Mouse (Mus musculus): Measurements from ENCODE around the gene Ganab.
"Not testable (repeated sequence)": the region's sequence is repeated elsewhere in the genome, so short reads cannot be mapped to it uniquely, and the experiment has no call there.

The Ganab gene

DNA sequence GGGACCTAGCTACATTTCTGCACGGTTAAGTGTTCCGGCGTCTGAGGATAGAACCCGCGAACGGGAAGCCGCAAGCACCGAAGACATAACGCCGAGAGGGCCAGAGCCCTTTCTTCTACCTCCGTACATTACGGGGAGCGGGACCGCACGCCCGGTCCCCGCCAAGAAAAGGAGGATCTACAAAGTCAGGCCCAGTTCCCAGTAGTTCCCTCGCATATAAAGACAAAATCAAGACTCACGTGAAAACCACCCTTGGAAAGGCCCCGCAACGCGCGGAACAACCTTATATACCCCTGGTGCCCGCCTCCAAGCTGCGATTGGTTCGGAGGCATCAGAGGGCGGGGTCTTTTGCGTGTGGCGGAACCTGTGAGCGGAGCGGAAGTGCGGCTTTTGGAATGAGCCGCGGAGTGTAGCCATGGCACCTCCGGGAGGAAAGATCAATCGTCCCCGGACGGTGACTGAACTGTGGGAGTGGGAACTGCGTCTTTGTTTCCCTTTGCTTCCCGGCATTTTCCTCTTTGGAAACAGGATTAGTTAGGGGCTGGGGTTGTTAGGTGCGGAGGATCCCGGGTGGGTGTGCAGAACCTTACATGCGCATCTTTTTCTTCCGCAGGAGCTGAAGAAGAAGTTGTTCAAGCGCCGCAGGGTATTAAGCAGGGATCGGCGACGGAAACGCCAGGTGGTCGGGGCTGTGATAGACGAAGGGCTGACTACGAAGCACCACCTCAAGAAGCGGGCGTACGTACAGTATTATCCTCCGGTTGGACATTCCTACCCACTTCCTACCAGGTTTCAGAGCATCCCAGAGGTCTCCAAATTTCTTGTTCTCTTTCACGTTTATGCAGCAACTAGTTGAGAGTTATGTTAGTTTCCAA, 9.1 kb upstream of the Ganab start, which contains the start of the genes 1810009A15Rik and Gm49416:
Gene 1810009A15Rik (plus strand): TSS at position 343 of the 875 bp plus-strand sequence.
Gene Gm49416 (plus strand): TSS at position 416 of the 875 bp plus-strand sequence.
- peak; percentile 96 to 97 for DNase-seq (ENCODE audit: low spot score in 2 of 2)

DNA sequence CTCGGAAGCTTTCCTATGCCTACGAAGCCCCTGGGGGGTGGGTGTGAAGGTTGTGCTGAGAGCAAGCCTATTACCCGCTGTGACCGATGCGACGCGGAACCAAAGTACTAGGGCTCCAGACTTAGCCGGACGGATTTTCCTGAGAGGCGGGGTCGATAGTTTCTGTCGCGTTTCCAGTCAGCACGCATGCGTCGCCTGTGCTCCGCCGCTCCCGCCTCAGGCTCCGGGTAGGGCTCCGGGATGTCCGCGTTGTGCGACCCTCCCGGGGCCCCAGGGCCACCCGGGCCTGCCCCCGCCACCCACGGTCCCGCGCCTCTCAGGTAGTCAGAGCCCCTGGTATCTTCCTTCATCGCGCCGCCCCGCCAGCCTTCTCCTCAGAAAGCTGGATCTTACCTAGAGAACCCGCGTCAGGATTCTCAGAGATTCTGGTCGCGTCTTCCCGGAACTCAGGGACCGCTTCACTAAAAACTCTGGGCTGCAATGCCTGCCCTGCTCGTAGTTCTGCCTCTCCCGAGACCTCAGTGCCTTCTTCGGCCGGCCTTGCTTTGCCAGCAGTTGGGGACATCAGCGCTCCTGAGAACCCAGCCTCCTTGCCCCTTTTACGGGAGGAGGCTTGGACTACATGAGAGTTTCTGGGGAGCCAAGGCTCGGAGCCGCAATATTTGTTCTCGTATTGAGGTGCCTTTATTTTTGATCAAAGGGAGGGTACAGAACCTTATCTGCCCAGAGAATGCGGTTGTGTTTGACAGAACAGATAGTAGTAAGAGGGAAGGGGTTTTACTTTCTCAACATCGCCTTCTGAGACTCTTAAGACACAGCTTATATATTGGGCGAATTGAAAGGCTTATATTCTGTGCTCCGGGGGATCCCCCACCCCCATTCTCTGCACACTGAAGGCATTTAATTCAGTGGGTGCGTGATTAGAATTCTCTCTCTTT, 4.8 kb upstream of the Ganab start, which contains the start of gene Ints5:
Gene Ints5 (plus strand): TSS at position 177 of the 938 bp plus-strand sequence.
- peak; percentile 86 to 94 for DNase-seq (ENCODE audit: low spot score in 2 of 2)

DNA sequence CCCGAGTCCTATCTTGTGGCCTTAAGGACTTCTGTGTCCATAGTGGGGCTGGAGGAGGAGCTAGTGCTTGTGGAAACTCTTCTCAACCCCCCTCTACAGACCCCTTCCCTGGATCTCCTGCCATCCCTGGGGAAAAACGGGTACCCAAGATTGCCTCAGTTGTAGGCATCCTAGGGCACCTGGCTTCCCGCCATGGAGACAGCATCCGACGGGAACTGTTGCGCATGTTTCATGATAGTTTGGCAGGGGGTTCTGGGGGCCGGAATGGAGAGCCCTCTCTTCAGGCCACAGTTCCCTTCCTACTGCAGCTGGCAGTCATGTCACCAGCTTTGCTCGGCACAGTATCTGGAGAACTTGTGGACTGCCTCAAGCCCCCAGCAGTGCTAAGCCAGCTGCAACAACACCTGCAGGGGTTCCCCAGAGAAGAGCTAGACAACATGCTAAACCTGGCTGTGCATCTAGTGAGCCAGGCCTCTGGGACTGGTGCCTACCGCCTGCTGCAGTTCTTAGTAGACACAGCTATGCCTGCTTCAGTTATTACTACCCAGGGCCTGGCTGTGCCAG, 2.4 kb upstream of the Ganab start:
- no peak for DNase-seq (ENCODE audit: low spot score in 2 of 2)

DNA sequence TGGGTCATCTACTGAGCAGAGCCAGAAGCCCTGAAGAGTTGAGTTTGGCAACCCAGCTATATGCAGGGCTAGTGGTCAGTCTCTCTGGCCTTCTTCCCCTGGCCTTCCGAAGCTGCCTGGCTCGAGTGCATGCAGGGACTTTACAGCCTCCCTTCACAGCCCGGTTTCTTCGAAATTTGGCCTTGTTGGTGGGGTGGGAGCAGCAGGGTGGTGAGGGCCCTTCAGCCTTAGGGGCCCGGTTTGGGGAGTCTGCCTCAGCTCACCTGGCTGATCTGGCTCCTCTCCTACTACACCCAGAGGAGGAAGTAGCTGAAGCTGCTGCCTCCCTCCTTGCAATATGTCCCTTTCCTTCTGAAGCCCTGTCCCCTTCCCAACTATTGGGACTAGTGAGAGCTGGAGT, 1.6 kb upstream of the Ganab start:
- not testable (repeated sequence) for DNase-seq (ENCODE audit: low spot score in 2 of 2)

DNA sequence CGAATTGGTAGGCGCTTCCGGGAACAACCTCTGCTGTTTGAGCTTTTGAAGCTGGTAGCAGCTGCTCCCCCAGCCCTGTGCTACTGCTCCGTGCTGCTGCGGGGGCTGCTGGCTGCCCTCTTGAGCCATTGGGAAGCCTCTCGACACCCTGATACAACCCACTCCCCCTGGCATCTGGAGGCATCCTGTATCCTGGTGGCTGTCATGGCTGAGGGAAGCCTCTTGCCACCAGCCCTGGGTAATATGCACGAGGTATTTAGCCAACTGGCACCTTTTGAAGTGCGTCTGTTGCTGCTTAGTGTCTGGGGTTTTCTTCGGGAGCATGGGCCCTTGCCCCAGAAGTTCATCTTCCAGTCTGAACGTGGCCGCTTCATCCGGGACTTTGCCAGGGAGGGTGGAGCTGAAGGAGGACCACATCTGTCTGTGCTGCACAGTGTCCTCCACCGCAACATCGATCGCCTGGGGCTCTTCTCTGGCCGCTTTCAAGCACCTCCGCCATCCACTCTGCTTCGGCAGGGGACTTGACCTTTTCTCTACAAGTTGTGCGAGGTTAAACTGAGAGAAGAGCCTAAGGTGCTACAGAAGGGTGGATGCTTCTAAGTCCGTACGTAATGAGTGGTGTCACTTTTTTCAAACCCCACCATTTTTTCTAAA, 533 bp upstream of the Ganab start:
- DNase-seq (ENCODE audit: low spot score in 2 of 2), result peak in 1 of 2 experiments; percentile 70

DNA sequence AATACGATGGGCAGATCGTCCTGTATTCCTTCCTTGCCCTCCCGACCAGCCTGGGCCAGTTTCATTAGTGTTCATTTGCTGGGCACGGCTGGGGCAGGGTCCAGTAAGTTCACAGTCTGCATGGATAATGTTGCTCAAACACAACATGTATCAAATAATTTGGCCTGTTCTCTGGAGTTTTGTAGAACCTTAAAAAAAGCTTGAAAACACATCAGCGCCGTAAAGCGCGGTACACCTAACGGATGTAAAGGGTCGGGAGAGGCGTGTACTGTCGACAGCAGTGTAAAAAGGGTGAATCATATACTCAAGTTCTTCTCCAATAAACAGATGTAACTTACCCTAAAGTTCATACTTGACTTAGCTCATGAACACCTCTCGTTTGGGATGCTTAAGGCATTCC, 705 bp downstream of the Ganab start:
- DNase-seq (ENCODE audit: low spot score in 2 of 2), result no peak

DNA sequence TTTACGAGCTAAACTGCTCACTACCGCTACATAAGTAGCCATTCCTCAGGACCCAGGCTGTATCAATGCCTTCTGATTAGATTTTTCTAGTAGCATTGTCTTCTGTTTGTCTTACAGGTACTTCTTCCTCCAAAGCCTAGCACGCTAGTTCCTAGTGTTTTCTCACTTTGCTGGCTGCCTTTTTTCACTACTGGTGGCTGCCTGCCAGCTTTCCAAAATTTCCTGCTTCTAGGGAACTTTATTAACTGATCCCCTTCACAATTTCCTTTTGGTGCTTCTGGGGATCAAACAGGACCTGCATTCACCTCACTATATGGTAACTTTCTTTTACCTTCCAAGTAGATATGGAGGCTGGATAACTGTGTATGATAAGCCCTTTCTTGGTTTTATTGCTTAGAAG, 1.2 kb downstream of the Ganab start:
- DNase-seq (ENCODE audit: low spot score in 2 of 2), result no peak

DNA sequence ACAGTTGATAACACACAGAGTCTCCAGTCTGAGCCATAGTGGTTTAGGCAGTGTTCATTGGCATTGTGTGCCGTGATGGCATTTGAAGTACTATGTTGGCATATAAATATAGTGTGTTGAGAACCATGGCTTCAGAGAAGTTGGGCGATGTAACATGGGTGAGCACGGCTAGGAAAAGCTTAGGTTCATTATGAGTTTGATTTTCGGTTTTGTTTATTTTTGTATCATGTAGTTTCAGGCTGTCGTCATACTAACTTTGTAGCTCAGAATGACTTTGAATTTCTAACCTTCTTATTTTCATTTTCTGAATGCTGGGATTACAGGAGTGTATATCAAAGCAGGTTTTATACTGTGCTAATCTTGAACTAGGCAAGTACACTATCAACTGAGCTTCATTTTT, 5.5 kb downstream of the Ganab start:
- no peak for DNase-seq (ENCODE audit: low spot score in 2 of 2)

DNA sequence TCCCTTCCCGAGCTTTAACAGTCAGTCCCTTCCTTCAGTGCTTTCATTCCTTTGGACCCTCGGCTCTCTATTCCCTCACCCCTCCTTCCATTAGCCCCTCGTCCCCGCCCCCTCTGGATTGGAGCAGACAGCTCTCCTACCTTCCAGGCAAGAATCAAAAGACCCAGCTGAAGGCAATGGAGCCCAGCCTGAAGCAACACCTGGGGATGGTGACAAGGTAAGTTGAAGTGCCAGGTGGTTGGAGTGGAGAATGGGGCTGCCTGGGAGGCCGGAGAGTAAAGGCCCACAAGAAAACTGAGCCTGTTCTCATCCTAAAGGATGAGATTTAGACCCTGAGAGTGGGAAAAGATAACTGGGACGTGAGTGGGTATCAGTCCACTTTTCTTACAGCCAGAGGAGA, 10.7 kb downstream of the Ganab start:
- DNase-seq (ENCODE audit: low spot score in 2 of 2), result no peak

DNA sequence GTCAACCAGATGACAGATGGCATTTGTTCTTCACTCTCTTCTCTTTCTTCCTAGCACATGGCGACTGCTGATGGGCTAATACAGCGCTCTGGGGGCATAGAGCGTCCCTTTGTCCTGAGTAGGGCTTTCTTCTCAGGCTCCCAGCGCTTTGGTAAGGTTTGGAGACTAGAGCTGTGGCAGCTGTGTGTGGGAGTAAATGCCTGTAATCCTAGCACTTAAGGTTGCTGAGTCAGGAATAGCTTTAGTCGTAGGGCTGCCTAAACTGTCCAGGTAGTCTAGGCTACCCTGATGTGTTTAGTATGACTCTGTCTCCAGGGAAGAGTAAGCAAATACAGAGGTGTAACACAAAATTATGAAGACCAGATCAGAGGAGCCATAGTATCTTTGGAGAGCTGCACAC, 13.9 kb downstream of the Ganab start:
- no peak for DNase-seq (ENCODE audit: low spot score in 2 of 2)

DNA sequence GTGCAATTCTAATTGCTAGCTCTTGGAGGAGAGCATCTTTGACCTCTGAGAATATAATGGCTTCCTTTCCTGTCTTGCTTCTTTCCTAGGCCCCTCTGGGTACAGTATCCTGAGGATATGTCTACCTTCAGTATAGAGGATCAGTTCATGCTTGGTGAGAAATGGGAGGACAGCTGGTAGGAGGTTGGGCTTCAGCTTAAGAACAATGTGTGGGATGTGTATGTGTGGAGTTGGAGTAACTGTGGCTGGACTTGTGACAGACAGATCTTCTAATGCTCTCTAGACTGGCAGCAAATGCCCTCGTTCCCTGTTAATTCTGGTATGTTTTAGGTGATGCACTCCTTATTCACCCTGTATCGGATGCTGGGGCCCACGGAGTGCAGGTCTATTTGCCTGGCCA, 16.3 kb downstream of the Ganab start:
- no peak for DNase-seq (ENCODE audit: low spot score in 2 of 2)

DNA sequence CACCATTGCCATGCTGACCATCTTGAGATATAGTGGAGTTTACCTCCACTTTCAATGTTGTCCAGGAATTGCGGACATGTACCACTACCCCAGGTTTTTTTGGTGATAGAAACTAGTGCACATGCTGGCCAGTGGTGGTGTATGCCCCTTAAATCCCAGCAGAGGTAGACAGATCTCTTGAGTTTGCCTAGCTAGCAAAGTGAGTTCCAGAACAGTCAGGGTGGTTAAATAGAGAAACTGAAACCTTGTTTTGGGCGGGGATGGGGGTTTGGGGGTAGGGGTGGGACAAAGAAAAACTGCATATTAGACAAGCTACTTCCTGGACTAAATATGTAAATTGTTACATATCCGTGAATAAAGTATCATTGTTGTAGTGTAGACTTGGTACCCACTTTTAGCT, 21.1 kb downstream of the Ganab start:
- DNase-seq (ENCODE audit: low spot score in 2 of 2), result no peak

DNA sequence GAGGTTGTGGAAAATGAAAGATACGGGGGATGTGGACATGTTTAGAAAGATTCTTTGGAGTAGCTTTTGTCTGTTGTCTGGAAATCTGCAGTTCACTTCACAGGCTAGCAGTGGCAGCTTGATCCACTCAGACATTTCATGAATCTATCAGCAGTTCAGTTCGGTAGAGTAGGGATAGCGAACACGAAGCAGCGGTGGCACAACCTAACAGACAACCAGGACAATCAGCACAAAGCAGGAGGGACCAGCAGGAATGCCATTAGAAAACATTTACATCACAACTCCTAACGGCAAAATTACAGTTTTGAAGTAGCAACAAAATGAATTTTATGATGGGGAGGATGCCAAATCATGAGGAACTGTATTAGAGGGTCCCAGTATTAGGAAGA, 21.8 kb downstream of the Ganab start:
- DNase-seq (ENCODE audit: low spot score in 2 of 2), result no peak

DNA sequence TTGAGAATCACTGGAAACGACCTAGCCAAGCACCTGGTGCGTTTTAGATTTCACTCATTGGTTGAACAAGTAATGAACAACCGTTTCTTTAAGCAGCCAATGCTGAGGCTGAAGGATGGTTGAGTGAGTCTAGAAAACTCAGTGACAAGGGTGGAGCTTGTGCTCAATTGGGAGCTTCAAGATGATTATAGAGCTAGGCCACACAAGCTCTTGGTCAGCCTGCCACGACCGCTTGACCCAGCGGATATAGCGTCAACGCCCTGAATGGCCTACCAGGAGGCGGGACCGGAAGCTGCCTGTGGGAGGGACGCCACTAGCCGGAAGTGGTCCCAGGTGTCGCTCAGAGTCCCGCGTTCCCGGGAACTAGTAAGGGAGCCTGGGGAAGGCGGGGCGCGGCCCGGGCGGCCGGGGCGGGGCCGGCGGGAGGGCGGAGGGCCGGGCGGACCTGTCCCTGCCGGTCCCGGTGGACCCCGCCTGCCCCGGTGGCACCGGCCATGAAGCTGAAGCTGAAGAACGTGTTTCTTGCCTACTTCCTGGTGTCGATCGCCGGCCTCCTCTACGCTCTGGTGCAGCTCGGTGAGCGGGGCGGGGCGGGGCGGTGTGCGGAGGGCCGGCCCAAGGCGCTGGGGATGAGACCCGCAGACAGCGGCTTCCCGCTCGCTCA, 22.3 kb downstream of the Ganab start, which contains the start of gene B3gat3:
Gene B3gat3 (plus strand): TSS at position 302 of the 664 bp plus-strand sequence.
- DNase-seq (ENCODE audit: low spot score in 2 of 2), result peak; percentile 89 to 92

DNA sequence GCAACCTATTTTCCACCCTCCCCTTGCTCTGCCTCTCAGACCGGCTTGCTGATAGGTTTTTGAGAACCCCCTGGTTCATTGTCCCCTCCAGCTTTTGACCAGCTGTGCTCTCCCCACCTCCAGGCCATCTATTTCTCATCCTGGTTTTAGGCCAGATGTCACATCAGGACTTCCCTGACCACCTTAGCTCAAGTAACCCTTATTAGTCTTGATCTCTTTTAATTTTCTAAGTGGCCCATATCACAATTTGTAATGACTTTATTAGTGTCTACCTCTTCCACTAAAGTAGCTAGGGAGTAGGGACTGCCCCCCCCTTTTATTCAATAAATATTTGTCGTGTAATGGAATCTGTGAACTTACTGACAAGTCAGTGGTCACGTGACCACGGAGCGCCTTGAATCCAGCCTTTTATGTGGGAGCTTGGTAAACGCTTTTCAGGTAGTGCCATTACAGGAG, 23.0 kb downstream of the Ganab start:
- DNase-seq (ENCODE audit: low spot score in 2 of 2), result peak in 1 of 2 experiments; percentile 31

DNA sequence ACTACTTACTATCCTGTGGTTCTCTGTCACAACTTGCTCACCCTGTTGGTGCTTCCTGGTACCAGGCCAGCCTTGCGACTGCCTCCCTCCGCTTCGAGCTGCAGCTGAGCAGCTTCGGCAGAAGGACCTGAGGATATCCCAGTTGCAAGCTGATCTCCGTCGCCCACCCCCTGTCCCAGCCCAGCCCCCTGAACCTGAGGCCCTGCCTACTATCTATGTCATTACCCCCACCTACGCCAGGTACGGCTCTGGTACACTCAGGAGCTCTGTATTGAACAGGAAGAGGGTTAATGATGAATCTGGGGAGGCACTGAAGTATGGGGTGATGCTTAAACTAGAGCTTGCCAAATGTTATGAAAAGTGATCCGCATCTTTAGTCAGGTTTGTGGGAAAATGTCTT, 23.9 kb downstream of the Ganab start:
- no peak for DNase-seq (ENCODE audit: low spot score in 2 of 2)

DNA sequence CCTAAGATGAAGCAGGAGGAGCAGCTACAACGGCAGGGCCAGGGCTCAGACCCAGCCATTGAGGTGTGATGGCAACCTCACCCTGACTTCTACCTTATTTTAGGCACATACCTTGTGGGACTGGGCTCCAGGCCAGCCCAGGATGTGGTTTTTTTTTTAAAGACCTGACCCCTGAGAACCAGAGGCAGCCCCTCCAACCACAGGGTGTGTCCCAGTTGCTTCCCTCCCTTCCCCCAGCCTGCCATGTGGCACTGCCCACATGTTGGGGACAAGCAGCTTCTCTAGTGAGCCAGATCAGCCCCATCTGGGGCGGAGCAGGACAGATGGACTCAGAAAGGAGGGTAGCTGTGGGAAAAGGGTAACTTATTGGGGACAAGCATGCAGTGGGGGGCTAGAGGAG, 28.9 kb downstream of the Ganab start:
- peak in 1 of 2 experiments; percentile 60 for DNase-seq (ENCODE audit: low spot score in 2 of 2)

DNA sequence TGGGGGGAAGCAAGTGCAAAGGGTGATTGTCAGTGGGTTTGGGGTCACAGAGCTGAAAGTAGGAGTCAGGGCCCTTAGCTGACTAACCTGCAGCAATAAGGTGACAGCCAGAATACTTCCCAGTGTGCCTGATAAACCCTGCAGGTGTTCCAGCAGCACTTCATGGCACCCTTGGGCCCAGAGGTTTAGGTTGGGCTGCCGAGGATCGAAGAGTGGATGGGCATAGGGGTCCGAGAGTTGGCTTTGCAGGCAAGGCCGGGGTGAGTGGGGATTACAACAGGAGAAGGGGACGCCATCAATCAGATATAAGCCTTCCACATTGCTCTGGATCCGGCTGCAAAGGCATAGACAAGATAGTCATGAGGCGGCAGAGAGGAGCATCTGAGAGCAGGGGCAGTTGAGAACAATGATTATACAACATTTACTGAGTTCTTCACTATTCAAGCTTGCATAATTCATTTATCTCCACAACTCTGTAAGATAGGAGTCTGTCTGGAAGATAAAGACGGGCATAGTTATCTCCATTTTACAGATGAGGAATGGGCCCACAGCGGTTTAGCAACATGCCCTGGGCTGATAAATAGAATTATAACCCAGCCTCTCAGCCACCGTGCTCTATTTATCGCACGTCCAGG, 30.1 kb downstream of the Ganab start:
- DNase-seq (ENCODE audit: low spot score in 2 of 2), result peak in 1 of 2 experiments; percentile 60

DNA sequence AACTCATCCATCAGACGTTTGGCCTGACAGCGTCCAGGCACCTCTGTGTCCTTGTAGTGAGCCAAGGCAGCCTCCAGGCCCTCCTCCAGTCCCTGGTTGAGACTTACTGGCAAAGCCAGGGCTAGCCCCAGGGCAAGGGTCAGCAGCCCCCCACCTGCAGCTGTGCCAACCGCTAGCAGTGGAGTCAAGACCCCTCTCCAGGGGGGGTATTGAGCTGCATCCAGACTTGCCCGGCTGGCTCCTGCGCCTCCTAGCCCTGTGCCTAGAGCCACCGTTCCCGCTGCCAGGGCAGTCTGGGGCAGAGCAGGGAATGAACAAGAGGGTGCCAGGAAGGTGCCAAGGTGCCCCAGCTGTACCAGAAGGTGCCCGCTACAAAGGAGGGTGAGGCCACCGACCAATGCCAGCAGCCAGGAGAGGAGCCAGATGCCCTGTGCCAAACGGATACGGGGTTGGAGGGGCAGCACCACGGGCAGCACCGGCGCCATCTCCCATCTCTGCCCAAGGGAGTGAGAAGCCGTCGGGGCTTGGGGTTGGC, 30.9 kb downstream of the Ganab start:
- DNase-seq (ENCODE audit: low spot score in 2 of 2), result peak in 1 of 2 experiments; percentile 69
